Mouse (Mus musculus) adrenal gland, postnatal 36 days (tissue): ENCODE data around the gene Btbd2. TPM values are rescaled to one million over a fixed set of nuclear protein-coding genes. Genes with fewer than 3 reads are reported as not detected.

Experiments
- DNase-seq, 2 experiments: peaks; one replicate each; pipeline ENCODE4 v3.0.0; 2021; ENCODE audit warnings: mixed read lengths in 1 of 2
- total RNA-seq, 2 experiments: library from RNA; stranded (reverse); gene quantifications; 2 replicates each; pipeline ENCODE4 v1.2.3; 2021

Gene Btbd2
- total RNA-seq, 2 experiments from 2014 or later: 61.7 to 71.2 TPM

GRCm38 (mm10) chr10:80692249-80693165 lies 35.6 kb upstream of the Btbd2 start:
- DNase-seq: no peak

- DNase-seq: peak; percentile 79 to 83
Measured at GRCm38 (mm10) chr10:80687850-80688249, 31.0 kb upstream of the Btbd2 start.

GRCm38 (mm10) chr10:80686617-80687016 lies 29.7 kb upstream of the Btbd2 start:
- DNase-seq: no peak

GRCm38 (mm10) chr10:80684984-80685383 lies 28.1 kb upstream of the Btbd2 start:
- no peak for DNase-seq

- peak; percentile 80 to 85 for DNase-seq
Measured at GRCm38 (mm10) chr10:80684214-80684613, 27.3 kb upstream of the Btbd2 start.

GRCm38 (mm10) chr10:80683647-80684046 lies 26.8 kb upstream of the Btbd2 start:
- DNase-seq: peak in 1 of 2 experiments; percentile 55

GRCm38 (mm10) chr10:80682003-80682402 lies 25.1 kb upstream of the Btbd2 start:
- no peak for DNase-seq

- no peak for DNase-seq
Measured at GRCm38 (mm10) chr10:80680260-80680696, 23.4 kb upstream of the Btbd2 start.

GRCm38 (mm10) chr10:80679556-80680259 lies 22.8 kb upstream of the Btbd2 start:
- DNase-seq: peak; percentile 51 to 70

- peak; percentile 41 to 67 for DNase-seq
Measured at GRCm38 (mm10) chr10:80678601-80679377, 21.9 kb upstream of the Btbd2 start.

GRCm38 (mm10) chr10:80677942-80678436 lies 21.1 kb upstream of the Btbd2 start, which contains the start of gene Mknk2:
Gene Mknk2 (minus strand): TSS chr10:80678112.
- peak; percentile 96 to 98 for DNase-seq

GRCm38 (mm10) chr10:80677128-80677875 lies 20.4 kb upstream of the Btbd2 start:
- DNase-seq: peak in 1 of 2 experiments; percentile 46

- DNase-seq: peak; percentile 100
Measured at GRCm38 (mm10) chr10:80676198-80676928, 19.5 kb upstream of the Btbd2 start.

GRCm38 (mm10) chr10:80675405-80676197 lies 18.7 kb upstream of the Btbd2 start:
- DNase-seq: no peak

GRCm38 (mm10) chr10:80674851-80675404 lies 18.1 kb upstream of the Btbd2 start:
- DNase-seq: no peak

- peak; percentile 56 to 69 for DNase-seq
Measured at GRCm38 (mm10) chr10:80674161-80674711, 17.4 kb upstream of the Btbd2 start.

GRCm38 (mm10) chr10:80673690-80674089 lies 16.8 kb upstream of the Btbd2 start:
- no peak for DNase-seq

GRCm38 (mm10) chr10:80671936-80672690 lies 15.2 kb upstream of the Btbd2 start:
- no peak for DNase-seq
